Mouse (Mus musculus) central nervous system, embryonic 14 days (tissue): Measurements from ENCODE around the gene AW209491. TPM values are rescaled to one million over a fixed set of nuclear protein-coding genes. Genes with fewer than 3 reads are reported as not detected.

Experiments
- polyA plus RNA-seq: library from polyadenylated mRNA; depleted of rRNA; stranded (reverse); fragments of >200 nt; gene quantifications from 2 replicates; pipeline ENCODE4 v1.2.3, GENCODE M21; 2012; rRNA removed

The AW209491 gene
- polyA plus RNA-seq, result 13.8 and 15.3 TPM in 2 replicates

GRCm38 (mm10) chr13:14629726-14630641 lies at the start of gene AW209491:
AW209491 (plus strand) TSS chr13:14630154.

GRCm38 (mm10) chr13:14612926-14613529 lies 16.9 kb upstream of the AW209491 start, which contains the start of the genes Mrpl32 and Psma2:
Mrpl32 (minus strand) TSS chr13:14613165.
Psma2 (plus strand) TSS chr13:14613240.

Other genes starting within 250 kb of the AW209491 start
- gene Hecw1, start 106.9 kb upstream of the AW209491 start, polyA plus RNA-seq, result 18.1 and 21.6 TPM in 2 replicates
- gene Mrpl32, start 17.0 kb upstream of the AW209491 start, polyA plus RNA-seq, result 36.8 and 40.4 TPM in 2 replicates
- 91.4 and 110 TPM in 2 replicates for gene Psma2, start 16.9 kb upstream of the AW209491 start, polyA plus RNA-seq